Mouse (Mus musculus) erythroblast, embryonic 14.5 days (primary cell): ENCODE data around the gene Scn10a.

Experiments used
- GATA1 ChIP-seq: IDR thresholded peaks from 2 replicates; pipeline ENCODE4 v1.6.1; 2012; ENCODE audit warnings: low read length, inconsistent platforms, mixed read lengths
- TAL1 ChIP-seq: IDR thresholded peaks from 3 replicates; pipeline ENCODE4 v1.6.1; 2012; ENCODE audit warnings: low read length, inconsistent platforms, mixed read lengths

GRCm38 (mm10) chr9:119567800-119568199 is 151.3 kb downstream of the Scn10a start:
- no peak for TF ChIP-seq GATA1
- no peak for TF ChIP-seq TAL1
